In genomic region chr7:83913995-83914394, GRCm38 (mm10) we compare ENCODE assay signal across 13 mouse cellular contexts. TPM values are rescaled to one million over a fixed set of nuclear protein-coding genes. Genes with fewer than 3 reads are reported as not detected.
DNase-seq lines count a peak whose midpoint lies in the region; ATAC-seq and TF ChIP-seq lines count a peak whose summit lies in the region.
"Had no signal": no experiment of that assay in that cellular context is flagged by ENCODE, and none has a peak within 500 bp of the region (broad histone marks: within the 10 kb centered on the region; RNA-seq: fewer than 3 reads in every experiment).

No protein-coding gene starts in this region.

- H3K79me2 ChIP-seq in CH12.LX (replicated peaks; ENCODE audit: control insufficient read depth, extremely low read depth, insufficient read depth, poor library complexity, severe bottlenecking) (no peaks in the 10 kb centered on the region), MEL (ENCODE audit: control insufficient read depth, insufficient read depth, low read length, poor library complexity) (no peaks in the 10 kb centered on the region)

- no peak overlapping the region for H3K4me2 ChIP-seq in forebrain, embryonic 14.5 days (ENCODE audit: low read length)
- H3K4me2 ChIP-seq in forebrain, embryonic 15.5 days (replicated peaks): no peak overlapping the region
- H3K4me2 ChIP-seq in lung, embryonic 15.5 days: no peak overlapping the region
- no peak overlapping the region for H3K4me2 ChIP-seq in CH12.LX (ENCODE audit: insufficient read depth, low read depth, poor library complexity, severe bottlenecking)
- H3K4me2 ChIP-seq: heart, embryonic 11.5 days; hindbrain, embryonic 12.5 days had no signal

- H3K4me1 ChIP-seq in forebrain, embryonic 14.5 days (ENCODE audit: control insufficient read depth, insufficient read depth, low read length): no peaks in the 10 kb centered on the region
- H3K4me1 ChIP-seq in forebrain, embryonic 15.5 days: no peaks in the 10 kb centered on the region
- 0 out of 2 replicates have a peak, but pooled peaks cover 3% of the 10 kb centered on the region for H3K4me1 ChIP-seq in lung, embryonic 15.5 days
- H3K4me1 ChIP-seq in CH12.LX (ENCODE audit: control insufficient read depth in 1 of 2, insufficient read depth in 2 of 2) (peaks cover 0 to 10% of the 10 kb centered on the region in 2 experiments; a peak in 2 of 4 replicates), MEL (ENCODE audit: control insufficient read depth in 1 of 2, insufficient read depth in 2 of 2, low read length in 2 of 2) (no peaks in the 10 kb centered on the region)
- H3K4me1 ChIP-seq: hindbrain, embryonic 12.5 days had no signal

- no peak for TF ChIP-seq CTCF in CH12.LX (conservative IDR thresholded peaks at IDR 0.05 in 1 of 2, IDR thresholded peaks at IDR 0.05 in 1 of 2; ENCODE audit: low read depth in 2 of 2, low read length in 2 of 2)
- TF ChIP-seq CTCF in MEL (IDR thresholded peaks at IDR 0.05 in 2 of 3, conservative IDR thresholded peaks at IDR 0.05 in 1 of 3; ENCODE audit: control insufficient read depth in 1 of 3, insufficient read depth in 1 of 3, low read depth in 2 of 3, low read length in 3 of 3, poor library complexity in 1 of 3, severe bottlenecking in 1 of 3): no peak

- H3K27me3 ChIP-seq in forebrain, embryonic 14.5 days (replicated peaks; ENCODE audit: control insufficient read depth, insufficient read depth, low read length): no peaks in the 10 kb centered on the region
- H3K27me3 ChIP-seq in forebrain, embryonic 15.5 days: no peaks in the 10 kb centered on the region
- H3K27me3 ChIP-seq in lung, embryonic 15.5 days: no peaks in the 10 kb centered on the region
- no peaks in the 10 kb centered on the region for H3K27me3 ChIP-seq in CH12.LX (replicated peaks)
- H3K27me3 ChIP-seq in MEL (ENCODE audit: control insufficient read depth in 1 of 2, insufficient read depth in 2 of 2, low read length in 2 of 2): peaks cover 0 to 2% of the 10 kb centered on the region in 2 experiments; a peak in 2 of 4 replicates
- H3K27me3 ChIP-seq: hindbrain, embryonic 12.5 days; Patski had no signal

- 0 out of 2 replicates have a peak, but pooled peaks have one; percentile 2 for ATAC-seq in forebrain, embryonic 14.5 days
- no peak for ATAC-seq in forebrain, embryonic 15.5 days (replicated peaks)
- ATAC-seq in lung, embryonic 15.5 days (ENCODE audit: borderline replicate concordance, extremely low read depth, low FRiP score, low TSS enrichment): peak; percentile 33; the same call in 1 of the 2 replicates
- ATAC-seq: intestine, embryonic 16.5 days had no signal

- TF ChIP-seq RAD21 in CH12.LX (IDR thresholded peaks at IDR 0.05; ENCODE audit: low read depth, low read length): no peak
- TF ChIP-seq RAD21 in MEL (IDR thresholded peaks at IDR 0.05; ENCODE audit: low read depth, low read length): no peak

- H3K9ac ChIP-seq in forebrain, embryonic 14.5 days (ENCODE audit: low read length): no peak overlapping the region
- no peak overlapping the region for H3K9ac ChIP-seq in forebrain, embryonic 15.5 days (replicated peaks)
- H3K9ac ChIP-seq in lung, embryonic 15.5 days: no peak overlapping the region
- H3K9ac ChIP-seq in CH12.LX (ENCODE audit: insufficient read depth, low read depth) (no peak overlapping the region), MEL (ENCODE audit: control insufficient read depth, low read depth, low read length, poor library complexity, severe bottlenecking) (no peak overlapping the region)
- H3K9ac ChIP-seq: hindbrain, embryonic 12.5 days had no signal

- WGBS in forebrain, embryonic 14.5 days: 81% methylated on average over 9 of the region's 9 CpGs
- WGBS in forebrain, embryonic 15.5 days: 81% methylated on average over 9 of the region's 9 CpGs
- 63% methylated on average over 9 of the region's 9 CpGs for WGBS in lung, embryonic 15.5 days

- TF ChIP-seq EP300 in CH12.LX (IDR thresholded peaks at IDR 0.05; ENCODE audit: low read length) (no peak), MEL (IDR thresholded peaks at IDR 0.05; ENCODE audit: low read depth in 1 of 2, low read length in 2 of 2) (no peak)

- dilution Hi-C loops in CH12.LX (cut with MboI; ENCODE audit: extremely low pct_ligation_motif_present, extremely low pct_unique_long_range_greater_than_20kb, low sequenced_read_pairs): no loop called here

- TF ChIP-seq POLR2A in CH12.LX (IDR thresholded peaks at IDR 0.05; ENCODE audit: low read depth, low read length): no peak
- no peak for TF ChIP-seq POLR2A in MEL (IDR thresholded peaks at IDR 0.05; ENCODE audit: control insufficient read depth in 1 of 2, insufficient read depth in 1 of 2, low read depth in 1 of 2, low read length in 2 of 2, poor library complexity in 1 of 2)

- no peaks in the 10 kb centered on the region for H3K36me3 ChIP-seq in forebrain, embryonic 14.5 days (ENCODE audit: control insufficient read depth, insufficient read depth, low read length)
- H3K36me3 ChIP-seq in forebrain, embryonic 15.5 days: no peaks in the 10 kb centered on the region
- no peaks in the 10 kb centered on the region for H3K36me3 ChIP-seq in lung, embryonic 15.5 days
- H3K36me3 ChIP-seq in CH12.LX (replicated peaks in 1 of 2; ENCODE audit: control insufficient read depth in 1 of 2, insufficient read depth in 1 of 2, low read length in 1 of 2) (no peaks in the 10 kb centered on the region), MEL (ENCODE audit: control insufficient read depth in 1 of 2, insufficient read depth in 2 of 2, low read length in 2 of 2) (no peaks in the 10 kb centered on the region)
- H3K36me3 ChIP-seq: hindbrain, embryonic 12.5 days had no signal

- in situ Hi-C loops in CH12.LX (cut with MboI; ENCODE audit: low pct_ligation_motif_present, low pct_unique_long_range_greater_than_20kb, low sequenced_read_pairs): loop anchor here (10.0 kb wide), 1 partner anchor 171 kb away; the partner anchor contains the start of gene Cemip

- H3K9me3 ChIP-seq in forebrain, embryonic 14.5 days (replicated peaks; ENCODE audit: control insufficient read depth, low read length): no peaks in the 10 kb centered on the region
- H3K9me3 ChIP-seq in forebrain, embryonic 15.5 days: no peaks in the 10 kb centered on the region
- H3K9me3 ChIP-seq in lung, embryonic 15.5 days: no peaks in the 10 kb centered on the region
- H3K9me3 ChIP-seq in CH12.LX (replicated peaks; ENCODE audit: low read length): no peaks in the 10 kb centered on the region
- H3K9me3 ChIP-seq in MEL (replicated peaks; ENCODE audit: insufficient read depth, low read length): no peaks in the 10 kb centered on the region
- H3K9me3 ChIP-seq: hindbrain, embryonic 12.5 days had no signal

- no peak overlapping the region for H3K27ac ChIP-seq in forebrain, embryonic 14.5 days (ENCODE audit: low read depth, low read length)
- H3K27ac ChIP-seq in forebrain, embryonic 15.5 days (replicated peaks): no peak overlapping the region
- peak overlapping the region; percentile 57; the same call in 1 of the 2 replicates for H3K27ac ChIP-seq in lung, embryonic 15.5 days
- H3K27ac ChIP-seq in CH12.LX (ENCODE audit: insufficient read depth, low read depth): no peak overlapping the region
- no peak overlapping the region for H3K27ac ChIP-seq in MEL (ENCODE audit: control insufficient read depth, low read depth, low read length)
- H3K27ac ChIP-seq: heart, adult 2 months; hindbrain, embryonic 12.5 days; hindbrain, postnatal 0 days had no signal

- DNase-seq in forebrain, embryonic 14.5 days (ENCODE audit: low spot score): no peak
- DNase-seq in lung, postnatal 4 days: no peak
- DNase-seq in CH12.LX (ENCODE audit: extremely low read depth) (no peak), MEL (ENCODE audit: low read depth, low spot score) (no peak)
- DNase-seq in heart, adult 8-10 months (ENCODE audit: low spot score): no peak

- H3K4me3 ChIP-seq in forebrain, embryonic 14.5 days (ENCODE audit: low read depth, low read length): no peak overlapping the region
- no peak overlapping the region for H3K4me3 ChIP-seq in forebrain, embryonic 15.5 days
- no peak overlapping the region for H3K4me3 ChIP-seq in lung, embryonic 15.5 days
- H3K4me3 ChIP-seq in CH12.LX (replicated peaks in 1 of 3; ENCODE audit: low read depth in 2 of 3, low read length in 2 of 3, poor library complexity in 1 of 3) (no peak overlapping the region), MEL (ENCODE audit: control insufficient read depth in 1 of 2, insufficient read depth in 1 of 2, low read depth in 2 of 2, low read length in 2 of 2) (no peak overlapping the region)
- H3K4me3 ChIP-seq: heart, adult 2 months; hindbrain, embryonic 12.5 days had no signal

TF ChIP-seq in CH12.LX, 34 proteins besides CTCF, POLR2A, EP300 and RAD21 (continues in another document):
- TF ChIP-seq TBP (conservative IDR thresholded peaks at IDR 0.05; ENCODE audit: low read depth, low read length) (no peak), E2F4 (IDR thresholded peaks at IDR 0.05; ENCODE audit: insufficient replicate concordance, low read depth, low read length) (no peak)

TF ChIP-seq in MEL, 35 proteins besides CTCF, POLR2A, EP300 and RAD21:
- TF ChIP-seq MAFK (IDR thresholded peaks at IDR 0.05; ENCODE audit: borderline replicate concordance, low read depth, low read length) (0 out of 2 replicates have a peak, but pooled peaks have one; percentile 48), GATA1 (IDR thresholded peaks at IDR 0.05; ENCODE audit: low read depth, low read length) (no peak)

RNA-seq across cellular contexts. Expression of gene Mesd, which starts 29.7 kb away (rescaled TPM):
- polyA plus RNA-seq in forebrain, embryonic 14.5 days (2014; fragmentation: Nextera tagmentation; extraction: Ambion mirVana): 56.2 and 62.8 TPM in 2 replicates
- 67.4 and 73.2 TPM in 2 replicates for polyA plus RNA-seq in forebrain, embryonic 15.5 days (2015; fragmentation: Nextera tagmentation; extraction: Ambion mirVana)
- 135 and 136 TPM in 2 replicates for polyA plus RNA-seq in lung, embryonic 15.5 days (2015; fragmentation: Nextera tagmentation; extraction: Ambion mirVana)
- total RNA-seq in CH12.LX (2012; rRNA removed): 40.6 and 43.2 TPM in 2 replicates
- total RNA-seq in CH12.LX (2014; rRNA removed): 33.4 and 59.1 TPM in 2 replicates
- 67.6 and 82.6 TPM in 2 replicates for polyA plus RNA-seq in CH12.LX (2012; ENCODE audit: insufficient read length, low read depth)
- 75.8 and 83.3 TPM in 2 replicates for total RNA-seq in MEL (2012; rRNA removed)
- 100 to 1,000 TPM in 1 of 2 experiments, 10 to 100 TPM in 1; 64.5 to 135 TPM for polyA plus RNA-seq in MEL (2012; ENCODE audit: insufficient read depth in 1 of 2, insufficient read length in 2 of 2, low read depth in 1 of 2, low replicate concordance in 2 of 2, missing spikeins in 1 of 2)
- total RNA-seq in heart, adult 8-10 months (2022): 10 to 100 TPM; 42.9 to 57.8 (median 53.9) TPM

RNA-seq across cellular contexts. Expression of gene Tlnrd1, which starts 29.9 kb away (rescaled TPM):
- 7.3 and 7.6 TPM in 2 replicates for polyA plus RNA-seq in forebrain, embryonic 14.5 days (2014; fragmentation: Nextera tagmentation; extraction: Ambion mirVana)
- polyA plus RNA-seq in forebrain, embryonic 15.5 days (2015; fragmentation: Nextera tagmentation; extraction: Ambion mirVana): 6.8 and 7.8 TPM in 2 replicates
- polyA plus RNA-seq in lung, embryonic 15.5 days (2015; fragmentation: Nextera tagmentation; extraction: Ambion mirVana): 17.6 and 19.8 TPM in 2 replicates
- total RNA-seq in CH12.LX (2012; rRNA removed) (10.6 and 10.7 TPM in 2 replicates), CH12.LX (2014; rRNA removed) (4.8 and 5.5 TPM in 2 replicates), MEL (2012; rRNA removed) (7.5 and 8.8 TPM in 2 replicates)
- polyA plus RNA-seq in CH12.LX (2012; ENCODE audit: insufficient read length, low read depth) (13.9 and 15.6 TPM in 2 replicates), MEL (2012; ENCODE audit: insufficient read depth in 1 of 2, insufficient read length in 2 of 2, low read depth in 1 of 2, low replicate concordance in 2 of 2, missing spikeins in 1 of 2) (10 to 100 TPM in 1 of 2 experiments, not detected in 1; 18.0 TPM)
- total RNA-seq in heart, adult 8-10 months (2022): 1 to 10 TPM; 5.0 to 7.7 (median 6.1) TPM
